Comparison of ENCODE assay signal across 22 mouse cellular contexts in genomic region chr5:149178095-149178494, GRCm38 (mm10).
"Had no signal": no experiment of that assay in that cellular context is flagged by ENCODE, and none has a peak within 500 bp of the region (broad histone marks: within the 10 kb centered on the region; RNA-seq: fewer than 3 reads in every experiment).

No protein-coding gene starts in this region.

- H3K9me3 ChIP-seq: heart, embryonic 12.5 days; hindbrain, embryonic 13.5 days; hindbrain, embryonic 15.5 days; kidney, embryonic 15.5 days; limb, embryonic 13.5 days; limb, embryonic 15.5 days; liver, embryonic 12.5 days had no signal

- DNase-seq: gastrocnemius, postnatal 14 days; gastrocnemius, postnatal 36 days; heart, adult 18-20 months; heart, postnatal 10 days; kidney, adult 11 months; kidney, adult 2 months; kidney, adult 9 months; kidney, postnatal 14 days; kidney, postnatal 36 days; layer of hippocampus, adult 9-11 months; layer of hippocampus, postnatal 36 days; left cerebral cortex, postnatal 4 days had no signal

- H3K4me1 ChIP-seq: hindbrain, embryonic 15.5 days; limb, embryonic 15.5 days had no signal

- H3K9ac ChIP-seq: heart, embryonic 12.5 days; hindbrain, embryonic 13.5 days; hindbrain, embryonic 15.5 days; kidney, embryonic 15.5 days; limb, embryonic 13.5 days; limb, embryonic 15.5 days; liver, embryonic 12.5 days; liver, embryonic 14.5 days had no signal

- H3K27ac ChIP-seq: hindbrain, embryonic 13.5 days; hindbrain, embryonic 15.5 days; hindbrain, postnatal 0 days; kidney, embryonic 15.5 days; kidney, postnatal 0 days; limb, embryonic 13.5 days; limb, embryonic 15.5 days; liver, embryonic 12.5 days; liver, embryonic 14.5 days had no signal

- H3K4me3 ChIP-seq: heart, embryonic 12.5 days; hindbrain, embryonic 13.5 days; hindbrain, embryonic 15.5 days; kidney, embryonic 15.5 days; limb, embryonic 13.5 days; limb, embryonic 15.5 days; liver, embryonic 12.5 days had no signal

- H3K36me3 ChIP-seq: hindbrain, embryonic 13.5 days; hindbrain, embryonic 15.5 days; kidney, embryonic 15.5 days; limb, embryonic 13.5 days; limb, embryonic 15.5 days had no signal

- H3K27me3 ChIP-seq: heart, embryonic 12.5 days; hindbrain, embryonic 13.5 days; hindbrain, embryonic 15.5 days; kidney, embryonic 15.5 days; limb, embryonic 13.5 days; limb, embryonic 15.5 days; liver, embryonic 12.5 days had no signal
